Mouse (Mus musculus): ENCODE results near the gene Sh2d4b.

Gene Sh2d4b

DNA sequence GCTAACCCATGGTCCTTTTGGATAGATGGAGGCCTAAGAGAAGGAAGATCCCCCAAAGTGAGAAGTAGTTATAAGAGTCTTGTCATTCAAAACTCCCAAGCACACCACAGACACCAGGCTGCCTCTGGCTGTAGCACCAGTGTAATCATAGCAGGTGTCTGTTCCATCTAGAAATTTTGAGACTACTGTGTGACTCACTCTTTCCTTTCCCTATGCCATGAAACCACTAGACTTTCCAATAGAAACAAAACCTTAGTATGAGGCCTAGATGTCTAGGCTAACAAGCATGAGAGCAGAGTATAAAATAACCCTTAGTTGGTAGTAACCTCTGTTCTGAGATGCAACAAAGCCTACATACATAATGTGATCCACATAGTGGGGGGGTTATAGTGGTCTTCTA, 55.7 kb downstream of the Sh2d4b start:
- DNase-seq (ENCODE audit: low spot score), result no peak

DNA sequence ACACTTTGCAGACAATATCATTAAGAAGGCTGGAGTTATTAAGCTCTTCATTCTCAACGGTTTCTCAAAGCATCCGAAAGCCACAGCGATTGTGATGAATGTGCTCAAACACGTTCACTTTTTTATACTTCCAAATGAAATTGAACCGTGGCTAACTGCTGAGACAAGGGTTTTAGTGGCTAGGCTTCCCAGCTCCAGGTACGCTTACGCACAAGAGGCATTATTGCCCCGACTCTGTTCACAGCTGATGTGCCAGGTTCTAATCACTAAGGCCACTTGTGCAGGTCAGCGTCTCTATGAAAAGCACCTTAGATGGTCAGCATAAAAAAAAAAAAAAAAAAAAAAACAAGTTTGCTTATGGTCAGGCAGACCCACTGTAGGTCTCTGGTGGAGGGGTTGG, 62.6 kb downstream of the Sh2d4b start:
- no peak for DNase-seq (ENCODE audit: low spot score)

DNA sequence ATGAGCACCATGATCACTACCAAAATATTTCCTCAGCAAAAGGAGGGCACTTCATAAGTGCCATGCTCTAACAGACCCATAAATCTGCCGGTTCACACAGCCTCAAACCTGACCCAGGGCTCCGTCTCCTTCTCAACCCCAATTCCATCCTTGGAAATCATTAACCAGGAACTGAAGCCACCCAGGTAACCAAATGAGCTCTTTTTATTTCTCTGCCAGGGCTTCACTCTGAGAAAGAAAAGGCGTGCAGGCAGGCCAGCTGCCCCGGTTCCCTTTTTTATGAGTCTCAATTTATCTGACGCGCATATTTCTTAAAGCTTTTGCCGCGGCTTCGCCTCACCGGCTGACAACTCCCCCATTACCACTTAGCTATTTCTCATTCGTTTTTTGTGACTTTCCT, 63.0 kb downstream of the Sh2d4b start:
- no peak for DNase-seq (ENCODE audit: low spot score)

DNA sequence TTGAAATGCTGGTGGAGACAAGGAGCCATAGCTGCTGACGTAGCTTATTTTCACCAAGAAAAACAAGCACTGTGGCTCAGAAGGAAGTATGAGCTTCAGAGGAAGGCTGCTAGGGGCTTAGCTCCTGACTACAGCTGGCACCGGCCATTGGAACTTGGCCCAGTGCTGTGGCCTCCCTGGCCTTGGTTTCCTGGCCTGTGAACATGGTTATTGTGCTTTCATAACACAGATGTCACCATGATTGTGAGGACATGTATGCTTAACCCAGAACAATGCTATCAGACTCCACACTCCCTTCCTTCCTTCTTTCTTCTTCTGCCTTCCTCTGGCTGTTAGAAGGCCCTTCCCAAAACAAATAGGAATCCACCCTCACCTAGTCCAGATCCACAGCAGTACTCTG, 75.0 kb downstream of the Sh2d4b start:
- DNase-seq (ENCODE audit: low spot score), result peak; percentile 43

DNA sequence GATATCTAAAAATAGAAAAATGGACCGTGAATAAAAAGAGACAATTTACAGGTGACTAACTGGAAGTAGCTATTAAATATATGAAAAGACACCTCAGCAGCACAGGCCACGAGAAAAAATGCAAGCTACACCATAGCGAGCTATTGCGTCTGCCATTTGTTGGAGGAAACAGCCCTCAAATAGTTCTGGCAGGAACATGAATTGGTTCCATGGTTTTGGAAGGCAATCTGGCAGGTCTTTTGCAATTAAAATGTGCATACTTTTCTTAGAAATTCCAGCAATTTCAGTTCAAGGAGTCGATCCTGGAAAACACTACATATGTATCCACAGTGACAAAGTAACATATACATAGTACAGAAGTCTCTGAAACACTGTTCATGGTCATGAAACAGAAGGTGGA, 76.4 kb downstream of the Sh2d4b start:
- no peak for DNase-seq (ENCODE audit: low spot score)

DNA sequence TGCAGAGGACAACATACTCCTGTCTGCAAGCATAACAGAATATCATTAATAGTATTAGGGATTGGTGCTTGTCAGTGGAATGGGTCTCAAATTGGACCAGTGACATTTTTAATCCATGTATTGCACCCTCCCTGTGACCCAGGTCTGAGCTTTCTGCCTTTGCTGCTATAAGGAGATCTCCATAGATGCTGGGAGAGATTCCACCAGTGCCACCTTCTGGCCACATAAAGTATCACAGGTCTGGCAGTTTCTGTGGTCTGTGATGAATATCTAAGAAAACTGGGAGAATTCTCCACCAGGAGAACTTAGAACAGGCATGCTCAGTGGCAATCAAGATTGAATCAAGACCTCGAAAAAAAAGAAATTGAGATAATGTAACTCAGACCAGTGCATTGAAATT, 101.5 kb downstream of the Sh2d4b start:
- no peak for DNase-seq (ENCODE audit: low spot score)

DNA sequence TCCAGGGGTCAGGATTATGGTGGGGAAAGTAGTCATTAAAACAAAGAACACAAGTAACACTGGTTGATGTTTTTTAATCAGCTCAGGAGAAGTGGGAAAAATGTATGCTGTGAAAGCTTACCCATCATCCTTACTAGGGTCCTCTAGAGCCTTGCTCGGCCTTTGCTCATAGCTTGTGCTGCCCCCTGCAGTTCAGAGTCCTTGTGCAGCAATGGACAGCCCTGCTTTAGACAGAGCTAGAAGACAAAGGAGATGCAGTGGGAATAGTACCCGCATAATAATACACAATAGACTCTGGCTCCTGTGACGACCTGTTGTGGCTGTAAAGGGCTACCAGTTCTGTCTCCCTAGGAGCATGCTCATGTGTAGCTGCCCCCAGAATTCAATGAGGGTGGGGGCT, 104.0 kb downstream of the Sh2d4b start:
- no peak for DNase-seq (ENCODE audit: low spot score)

DNA sequence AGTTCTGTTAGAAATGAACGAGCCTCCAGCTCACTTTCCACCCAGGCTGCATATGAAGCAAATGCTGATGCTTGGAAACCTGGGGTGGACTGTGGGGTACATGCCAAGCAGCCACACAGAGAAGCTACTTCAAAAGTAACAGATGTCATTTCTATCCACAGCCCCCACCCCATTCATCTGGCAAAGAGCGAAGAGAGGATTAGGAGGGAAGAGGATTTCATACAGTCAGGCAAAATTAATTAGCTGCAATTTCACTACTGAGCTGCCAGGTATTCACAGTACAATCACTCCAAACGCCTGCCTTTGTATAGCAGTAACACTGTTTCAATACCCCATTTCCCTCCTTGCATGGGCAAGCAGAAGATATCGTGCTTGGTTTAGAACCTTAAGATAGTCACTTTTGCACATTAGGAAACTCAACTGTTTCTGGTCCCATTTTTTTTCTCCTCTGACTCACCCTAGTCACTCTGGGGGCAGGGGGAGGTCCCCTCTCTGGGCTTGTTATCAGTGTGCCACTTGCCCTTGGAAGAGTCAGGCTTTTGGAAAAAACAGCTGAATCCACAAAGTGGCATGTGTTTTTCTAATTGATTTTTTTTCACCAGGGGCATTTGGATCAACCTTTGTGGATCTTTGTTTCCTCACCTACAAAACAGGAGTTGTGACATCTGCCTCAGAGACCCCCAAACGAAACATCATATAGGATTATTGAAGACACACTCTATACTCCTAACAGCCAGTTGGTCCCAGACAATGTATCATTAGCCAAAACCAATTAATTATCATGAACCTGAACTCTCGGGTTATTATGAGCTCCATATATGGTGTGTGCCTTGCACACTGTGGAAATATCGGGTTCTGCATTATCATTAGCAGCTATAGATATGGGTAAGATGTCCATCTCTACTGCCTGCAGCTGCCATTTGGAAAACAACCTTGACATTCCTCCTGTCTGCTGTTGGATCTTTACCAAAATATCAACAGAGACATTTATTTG, 123.7 kb downstream of the Sh2d4b start:
- DNase-seq (ENCODE audit: low spot score), result peak; percentile 44
